Mouse (Mus musculus) hindlimb bud, embryonic 11.5 days (tissue): ENCODE data around the gene Muc1.
"Not testable (repeated sequence)": the region's sequence is repeated elsewhere in the genome, so short reads cannot be mapped to it uniquely, and the experiment has no call there.

Source experiments
- DNase-seq: peaks from one replicate; pipeline ENCODE4 v3.0.0-alpha.2; 2012; ENCODE audit warnings: low read depth, low spot score; ENCODE audit errors: extremely low spot score

Muc1 gene

GRCm38 (mm10) chr3:89209731-89210130, 19.1 kb upstream of the Muc1 start:
- DNase-seq: no peak

GRCm38 (mm10) chr3:89210162-89210561, 18.7 kb upstream of the Muc1 start:
- no peak for DNase-seq

- no peak for DNase-seq
Observed at GRCm38 (mm10) chr3:89210731-89211130, 18.1 kb upstream of the Muc1 start.

- no peak for DNase-seq
Observed at GRCm38 (mm10) chr3:89213803-89214530, 14.9 kb upstream of the Muc1 start.

- DNase-seq: no peak
Observed at GRCm38 (mm10) chr3:89214681-89215411, 14.0 kb upstream of the Muc1 start, which contains the start of gene Thbs3. Gene Thbs3, plus strand, starts transcription at chr3:89215180.

GRCm38 (mm10) chr3:89215853-89216252, 13.0 kb upstream of the Muc1 start:
- DNase-seq: no peak

- DNase-seq: not testable (repeated sequence)
Observed at GRCm38 (mm10) chr3:89216407-89216806, 12.4 kb upstream of the Muc1 start.

- DNase-seq: no peak
Observed at GRCm38 (mm10) chr3:89218271-89218670, 10.6 kb upstream of the Muc1 start.

GRCm38 (mm10) chr3:89219546-89219945, 9.3 kb upstream of the Muc1 start:
- DNase-seq: no peak

GRCm38 (mm10) chr3:89221167-89221566, 7.7 kb upstream of the Muc1 start:
- no peak for DNase-seq

- DNase-seq: no peak
Observed at GRCm38 (mm10) chr3:89224796-89225195, 4.1 kb upstream of the Muc1 start.

- DNase-seq: no peak
Observed at GRCm38 (mm10) chr3:89225321-89225815, 3.5 kb upstream of the Muc1 start.

- no peak for DNase-seq
Observed at GRCm38 (mm10) chr3:89225918-89226317, 2.9 kb upstream of the Muc1 start.

GRCm38 (mm10) chr3:89226361-89226760, 2.5 kb upstream of the Muc1 start:
- DNase-seq: no peak

- no peak for DNase-seq
Observed at GRCm38 (mm10) chr3:89226900-89227299, 2.0 kb upstream of the Muc1 start, which contains the start of gene Mtx1. Gene Mtx1, minus strand, starts transcription at chr3:89227088.

- peak; percentile 83 for DNase-seq
Observed at GRCm38 (mm10) chr3:89227307-89228179, 1.3 kb upstream of the Muc1 start.

GRCm38 (mm10) chr3:89228180-89228549, 692 bp upstream of the Muc1 start:
- peak; percentile 66 for DNase-seq

- DNase-seq: no peak
Observed at GRCm38 (mm10) chr3:89229276-89229675, 419 bp downstream of the Muc1 start.

- no peak for DNase-seq
Observed at GRCm38 (mm10) chr3:89230561-89230960, 1.7 kb downstream of the Muc1 start.

- no peak for DNase-seq
Observed at GRCm38 (mm10) chr3:89231345-89231744, 2.5 kb downstream of the Muc1 start.

- no peak for DNase-seq
Observed at GRCm38 (mm10) chr3:89231772-89232275, 3.0 kb downstream of the Muc1 start.
